Mouse (Mus musculus) stomach, postnatal 0 days (tissue): ENCODE results near the gene Ndufb4.

ENCODE experiments used
- CTCF ChIP-seq: IDR thresholded peaks from 2 replicates; pipeline ENCODE4 v1.5.1; 2016; ENCODE audit warnings: antibody characterized with exemption, low read depth, mild to moderate bottlenecking, moderate library complexity
- EP300 ChIP-seq: optimal IDR thresholded peaks from 2 replicates; pipeline ENCODE3; 2016; ENCODE audit warnings: antibody characterized with exemption

DNA sequence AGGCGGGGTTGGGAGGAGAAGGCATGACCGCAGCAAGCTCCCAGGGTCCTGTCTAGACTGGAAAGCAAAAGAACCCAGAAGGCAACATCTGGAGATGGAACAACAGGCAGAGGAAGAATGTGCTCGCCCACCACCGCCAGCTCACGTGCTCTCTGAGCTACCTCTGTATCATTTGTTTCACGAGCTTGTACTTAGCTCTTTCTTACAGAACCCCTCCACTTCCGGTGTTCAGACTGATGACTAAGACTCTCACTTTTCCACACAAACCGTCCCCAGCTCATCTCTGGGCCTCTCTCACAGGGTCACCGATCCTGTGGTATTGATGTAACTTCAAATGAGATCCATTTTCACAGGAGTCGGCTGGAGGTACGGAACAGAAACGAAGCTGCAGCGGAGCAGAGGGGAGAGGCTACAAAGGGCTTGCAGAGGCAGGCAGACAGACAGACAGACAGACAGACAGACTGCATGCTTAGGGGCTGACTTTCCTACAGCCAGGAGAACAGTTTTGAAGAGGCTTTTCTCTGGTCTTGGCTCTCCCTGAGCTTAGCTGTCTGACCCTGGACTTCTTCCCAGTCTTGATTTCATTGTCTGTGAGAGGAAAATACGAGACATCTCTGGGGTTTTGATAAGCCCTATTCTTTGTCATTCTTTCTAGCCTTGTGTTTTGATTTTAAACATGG is 33.2 kb upstream of the Ndufb4 start:
- TF ChIP-seq CTCF (no peak), EP300 (no peak)
